ENCODE assay signal across 17 mouse cellular contexts in the genomic region with DNA sequence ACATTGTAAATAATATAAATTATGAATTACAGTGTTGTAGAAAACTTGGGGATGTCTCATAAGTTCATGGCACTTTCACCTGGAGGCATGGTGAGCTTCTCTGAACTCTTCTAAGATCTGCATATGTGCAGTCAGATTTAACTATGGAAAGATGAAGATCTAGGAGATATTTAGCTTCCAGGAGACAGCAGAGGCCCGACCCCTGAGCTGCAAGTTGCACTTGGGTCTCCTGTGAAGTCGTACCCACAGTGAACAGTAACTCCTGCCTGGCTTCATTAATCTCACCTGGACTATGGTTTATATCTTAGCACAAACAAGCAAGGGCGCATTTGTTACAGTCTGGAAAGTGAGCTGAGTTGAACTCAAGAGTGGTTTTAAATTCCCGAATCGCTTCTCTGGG.
DNase-seq lines count a peak whose midpoint lies in the region; ATAC-seq and TF ChIP-seq lines count a peak whose summit lies in the region.
"Had no signal": no experiment of that assay in that cellular context is flagged by ENCODE, and none has a peak within 500 bp of the region (broad histone marks: within the 10 kb centered on the region; RNA-seq: fewer than 3 reads in every experiment).

No protein-coding gene starts in this region.

- no peak overlapping the region for H3K4me3 ChIP-seq in heart, embryonic 13.5 days
- H3K4me3 ChIP-seq in lung, embryonic 14.5 days (ENCODE audit: low read depth, low read length) = no peak overlapping the region
- no peak overlapping the region for H3K4me3 ChIP-seq in liver, embryonic 14.5 days (ENCODE audit: insufficient read depth in 1 of 2, low read depth in 2 of 2, low read length in 2 of 2)
- no peak overlapping the region for H3K4me3 ChIP-seq in kidney, embryonic 16.5 days (ENCODE audit: low read length)
- H3K4me3 ChIP-seq: midbrain, embryonic 12.5 days; neural tube, embryonic 13.5 days had no signal

- H3K9ac ChIP-seq in heart, embryonic 13.5 days = peak overlapping the region; percentile 61
- H3K9ac ChIP-seq in lung, embryonic 14.5 days = no peak overlapping the region
- peak overlapping the region; percentile 5; the same call in 1 of the 2 replicates for H3K9ac ChIP-seq in liver, embryonic 14.5 days (replicated peaks)
- H3K9ac ChIP-seq in kidney, embryonic 16.5 days (replicated peaks; ENCODE audit: low read length) = no peak overlapping the region
- H3K9ac ChIP-seq: midbrain, embryonic 12.5 days; neural tube, embryonic 13.5 days had no signal

- H3K27me3 ChIP-seq in heart, embryonic 13.5 days (replicated peaks) = 0 out of 2 replicates have a peak, but pooled peaks cover 3% of the 10 kb centered on the region
- no peaks in the 10 kb centered on the region for H3K27me3 ChIP-seq in lung, embryonic 14.5 days (ENCODE audit: insufficient read depth, low read length)
- no peaks in the 10 kb centered on the region for H3K27me3 ChIP-seq in liver, embryonic 14.5 days (ENCODE audit: control insufficient read depth, insufficient read depth, low read length)
- no peaks in the 10 kb centered on the region for H3K27me3 ChIP-seq in kidney, embryonic 16.5 days (ENCODE audit: insufficient read depth, low read length)
- H3K27me3 ChIP-seq: neural tube, embryonic 13.5 days had no signal

- H3K9me3 ChIP-seq in heart, embryonic 13.5 days = no peaks in the 10 kb centered on the region
- H3K9me3 ChIP-seq in lung, embryonic 14.5 days (ENCODE audit: low read depth, low read length) = no peaks in the 10 kb centered on the region
- H3K9me3 ChIP-seq in liver, embryonic 14.5 days (ENCODE audit: control insufficient read depth, low read length) = no peaks in the 10 kb centered on the region
- no peaks in the 10 kb centered on the region for H3K9me3 ChIP-seq in kidney, embryonic 16.5 days (ENCODE audit: low read length)
- H3K9me3 ChIP-seq: midbrain, embryonic 12.5 days; neural tube, embryonic 13.5 days had no signal

- DNase-seq in heart, postnatal 25 days (ENCODE audit: low spot score) = no peak
- no peak for DNase-seq in lung, embryonic 14.5 days
- DNase-seq in lung, postnatal 14 days = no peak
- DNase-seq in liver, embryonic 14.5 days (ENCODE audit: low read depth in 3 of 3, low spot score in 3 of 3) = no peak
- DNase-seq in kidney, postnatal 4 days = no peak
- DNase-seq: adrenal gland, postnatal 25 days; cerebellum, adult 2 months; kidney, adult 9 months; layer of hippocampus, postnatal 36 days; lung, adult 18-20 months; lung, postnatal 4 days; right cerebral cortex, postnatal 25 days had no signal

- no peak for TF ChIP-seq EP300 in liver, embryonic 14.5 days (IDR thresholded peaks at IDR 0.05; ENCODE audit: low read depth)

- H3K4me2 ChIP-seq in heart, embryonic 13.5 days = peak overlapping the region; percentile 32
- no peak overlapping the region for H3K4me2 ChIP-seq in lung, embryonic 14.5 days
- peak overlapping the region; percentile 20; the same call in 1 of the 2 replicates for H3K4me2 ChIP-seq in liver, embryonic 14.5 days (ENCODE audit: low read depth)
- no peak overlapping the region for H3K4me2 ChIP-seq in kidney, embryonic 16.5 days (replicated peaks; ENCODE audit: low read depth, low read length)
- H3K4me2 ChIP-seq: midbrain, embryonic 12.5 days; neural tube, embryonic 13.5 days had no signal

- intact Hi-C loops in heart, postnatal 25 days (cut with DNase I) = no loop called here

- no peak for TF ChIP-seq CTCF in lung, embryonic 14.5 days (IDR thresholded peaks at IDR 0.05; ENCODE audit: low read depth)
- no peak for TF ChIP-seq CTCF in liver, embryonic 14.5 days (IDR thresholded peaks at IDR 0.05; ENCODE audit: low read depth)

- WGBS in heart, embryonic 13.5 days = 55% methylated on average over 5 of the region's 5 CpGs
- WGBS in lung, embryonic 14.5 days = 71% methylated on average over 5 of the region's 5 CpGs
- WGBS in liver, embryonic 14.5 days (ENCODE audit: insufficient replicate concordance) = 58% methylated on average over 5 of the region's 5 CpGs
- 67% methylated on average over 5 of the region's 5 CpGs for WGBS in kidney, embryonic 16.5 days

- peak overlapping the region; percentile 95 for H3K27ac ChIP-seq in heart, embryonic 13.5 days (replicated peaks)
- peak overlapping the region; percentile 50; the same call in 1 of the 2 replicates for H3K27ac ChIP-seq in lung, embryonic 14.5 days (ENCODE audit: low read depth)
- H3K27ac ChIP-seq in liver, embryonic 14.5 days = peak overlapping the region; percentile 59
- no peak overlapping the region for H3K27ac ChIP-seq in kidney, embryonic 16.5 days (ENCODE audit: low read length)
- H3K27ac ChIP-seq: midbrain, embryonic 12.5 days; neural tube, embryonic 13.5 days had no signal

- ATAC-seq in heart, embryonic 13.5 days (ENCODE audit: extremely low read depth, insufficient number of reproducible peaks, low FRiP score, low TSS enrichment) = no peak
- no peak for ATAC-seq in lung, embryonic 14.5 days (ENCODE audit: insufficient read depth)
- ATAC-seq in liver, embryonic 14.5 days (ENCODE audit: insufficient read depth) = no peak
- ATAC-seq in kidney, embryonic 16.5 days (ENCODE audit: low FRiP score, low TSS enrichment) = no peak
- ATAC-seq: forebrain, embryonic 16.5 days had no signal

- peaks cover 98% of the 10 kb centered on the region for H3K4me1 ChIP-seq in heart, embryonic 13.5 days
- H3K4me1 ChIP-seq in lung, embryonic 14.5 days (ENCODE audit: insufficient read depth) = no peaks in the 10 kb centered on the region; the same call in none of the 2 replicates
- peaks cover 35 to 43% of the 10 kb centered on the region in 2 experiments for H3K4me1 ChIP-seq in liver, embryonic 14.5 days (replicated peaks; ENCODE audit: control insufficient read depth in 2 of 2, insufficient read depth in 2 of 2, low read length in 1 of 2)
- H3K4me1 ChIP-seq in kidney, embryonic 16.5 days (ENCODE audit: insufficient read depth, low read length) = peaks cover 21% of the 10 kb centered on the region

- no peaks in the 10 kb centered on the region for H3K36me3 ChIP-seq in heart, embryonic 13.5 days
- H3K36me3 ChIP-seq in lung, embryonic 14.5 days (ENCODE audit: insufficient read depth) = no peaks in the 10 kb centered on the region
- no peaks in the 10 kb centered on the region for H3K36me3 ChIP-seq in liver, embryonic 14.5 days (replicated peaks; ENCODE audit: control insufficient read depth, insufficient read depth, low read depth)
- no peaks in the 10 kb centered on the region for H3K36me3 ChIP-seq in kidney, embryonic 16.5 days (ENCODE audit: insufficient read depth, low read length)
- H3K36me3 ChIP-seq: midbrain, embryonic 12.5 days; neural tube, embryonic 13.5 days had no signal

Comparison
In these comparisons a context has a peak if more than half of its experiments do, and no peak if none do; other contexts are left out.
1. H3K4me2 ChIP-seq: peak in heart, embryonic 13.5 days (single experiment) and liver, embryonic 14.5 days (single experiment); none in lung, embryonic 14.5 days (single experiment) and kidney, embryonic 16.5 days (single experiment).
2. H3K9ac ChIP-seq: peak in heart, embryonic 13.5 days (single experiment) and liver, embryonic 14.5 days (single experiment); none in lung, embryonic 14.5 days (single experiment) and kidney, embryonic 16.5 days (single experiment).